Mouse (Mus musculus): ENCODE results near the gene Fgd3. TPM values are rescaled to one million over a fixed set of nuclear protein-coding genes. Genes with fewer than 3 reads are reported as not detected.

Fgd3 gene
- polyA plus RNA-seq, 1 experiment = 0.59 TPM

DNA sequence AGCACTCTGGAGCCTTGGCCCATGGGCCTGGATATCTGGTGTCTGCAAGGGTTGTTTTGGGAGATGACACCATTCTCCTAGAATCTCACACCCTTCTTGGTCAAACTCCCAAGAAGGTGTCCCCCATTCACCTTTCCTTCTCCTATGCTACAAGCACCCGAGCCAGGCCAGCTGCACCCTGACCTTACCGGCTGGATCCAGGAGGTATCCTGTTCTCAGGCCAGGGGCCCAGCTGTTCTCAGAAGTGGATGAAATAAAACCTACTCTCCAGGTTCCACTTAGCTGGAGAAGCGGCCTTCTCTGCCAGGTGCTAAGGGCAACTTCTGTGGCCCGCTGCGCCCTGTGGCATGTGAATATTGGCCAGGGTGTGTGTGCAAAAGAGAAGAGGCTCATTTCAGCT lies 4.8 kb upstream of the Fgd3 start:
- Histone ChIP-seq H3K4me1 (ENCODE audit: control insufficient read depth, insufficient read depth, insufficient read length, low read length) (no peaks in the 10 kb centered on the region), H3K4me3 (ENCODE audit: insufficient read depth, low read depth, low read length) (no peak overlapping the region), H3K27ac (replicated peaks; ENCODE audit: low read depth, low read length) (no peak overlapping the region)

DNA sequence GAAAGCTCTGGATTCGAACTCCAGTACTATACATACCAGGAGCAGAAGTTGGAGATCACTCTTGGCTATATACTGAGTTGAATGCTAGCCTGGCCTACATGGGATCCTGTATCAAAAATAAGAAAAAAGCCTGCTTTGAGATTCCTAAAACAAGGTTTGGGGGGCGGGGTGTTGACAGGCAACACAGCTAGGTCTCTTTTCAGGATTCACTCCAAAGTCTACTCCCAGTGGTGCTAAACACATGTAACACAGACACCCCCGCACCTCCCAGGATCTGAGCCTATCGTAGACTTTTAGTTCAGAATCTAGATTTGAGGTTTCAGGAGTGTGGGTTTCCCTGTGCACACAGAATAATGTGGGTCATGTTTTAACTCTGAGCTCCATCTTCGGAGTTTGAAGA lies 2.6 kb upstream of the Fgd3 start:
- H3K4me1 ChIP-seq (ENCODE audit: control insufficient read depth, insufficient read depth, insufficient read length, low read length) = no peaks in the 10 kb centered on the region

DNA sequence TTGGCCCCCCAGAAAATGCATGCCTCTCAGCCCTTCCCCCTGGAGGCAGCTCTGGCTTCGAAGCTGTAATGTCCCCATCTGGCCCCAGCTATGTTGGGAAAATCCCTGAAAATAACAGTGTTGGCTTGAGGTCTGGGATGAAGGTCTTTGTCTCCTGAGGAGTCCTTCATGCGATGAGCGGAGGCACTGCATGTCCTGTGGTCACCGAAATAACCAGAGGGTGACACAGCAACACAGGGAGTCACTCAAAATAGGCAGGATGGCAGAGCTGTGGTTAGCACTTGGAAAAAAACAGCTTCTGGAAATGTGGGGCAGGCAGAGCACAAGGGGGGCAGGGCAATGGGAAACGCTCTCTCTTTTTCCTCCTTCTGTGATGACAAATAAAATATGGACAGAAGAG lies 2.1 kb upstream of the Fgd3 start:
- Histone ChIP-seq H3K4me1 (ENCODE audit: control insufficient read depth, insufficient read depth, insufficient read length, low read length) (no peaks in the 10 kb centered on the region), H3K4me3 (ENCODE audit: insufficient read depth, low read depth, low read length) (no peak overlapping the region), H3K27ac (replicated peaks; ENCODE audit: low read depth, low read length) (no peak overlapping the region)

More for the DNA sequence above, 2.6 kb upstream of the Fgd3 start:
- no peak overlapping the region for H3K27ac ChIP-seq (replicated peaks; ENCODE audit: low read depth, low read length)
- H3K4me3 ChIP-seq (ENCODE audit: insufficient read depth, low read depth, low read length) = no peak overlapping the region

- no peak overlapping the region for H3K27ac ChIP-seq (replicated peaks; ENCODE audit: low read depth, low read length)
- H3K4me3 ChIP-seq (ENCODE audit: insufficient read depth, low read depth, low read length) = no peak overlapping the region
- H3K4me1 ChIP-seq (ENCODE audit: control insufficient read depth, insufficient read depth, insufficient read length, low read length) = no peaks in the 10 kb centered on the region
Observed at GRCm38 (mm10) chr13:49321452-49321851, 1.3 kb upstream of the Fgd3 start.

GRCm38 (mm10) chr13:49320514-49320913 lies 403 bp upstream of the Fgd3 start:
- H3K4me1 ChIP-seq (ENCODE audit: control insufficient read depth, insufficient read depth, insufficient read length, low read length) = no peaks in the 10 kb centered on the region
- no peak overlapping the region for H3K4me3 ChIP-seq (ENCODE audit: insufficient read depth, low read depth, low read length)
- H3K27ac ChIP-seq (replicated peaks; ENCODE audit: low read depth, low read length) = no peak overlapping the region

- Histone ChIP-seq H3K4me1 (ENCODE audit: control insufficient read depth, insufficient read depth, insufficient read length, low read length) (no peaks in the 10 kb centered on the region), H3K27ac (replicated peaks; ENCODE audit: low read depth, low read length) (no peak overlapping the region), H3K4me3 (ENCODE audit: insufficient read depth, low read depth, low read length) (no peak overlapping the region)
Observed at GRCm38 (mm10) chr13:49317914-49318313, 2.2 kb downstream of the Fgd3 start.

GRCm38 (mm10) chr13:49317508-49317907 lies 2.6 kb downstream of the Fgd3 start:
- no peaks in the 10 kb centered on the region for H3K4me1 ChIP-seq (ENCODE audit: control insufficient read depth, insufficient read depth, insufficient read length, low read length)
- no peak overlapping the region for H3K4me3 ChIP-seq (ENCODE audit: insufficient read depth, low read depth, low read length)
- no peak overlapping the region for H3K27ac ChIP-seq (replicated peaks; ENCODE audit: low read depth, low read length)

GRCm38 (mm10) chr13:49316386-49317162 lies 3.5 kb downstream of the Fgd3 start:
- no peak overlapping the region for H3K4me3 ChIP-seq (ENCODE audit: insufficient read depth, low read depth, low read length)
- H3K27ac ChIP-seq (replicated peaks; ENCODE audit: low read depth, low read length) = no peak overlapping the region; the same call in 1 of the 2 replicates

DNA sequence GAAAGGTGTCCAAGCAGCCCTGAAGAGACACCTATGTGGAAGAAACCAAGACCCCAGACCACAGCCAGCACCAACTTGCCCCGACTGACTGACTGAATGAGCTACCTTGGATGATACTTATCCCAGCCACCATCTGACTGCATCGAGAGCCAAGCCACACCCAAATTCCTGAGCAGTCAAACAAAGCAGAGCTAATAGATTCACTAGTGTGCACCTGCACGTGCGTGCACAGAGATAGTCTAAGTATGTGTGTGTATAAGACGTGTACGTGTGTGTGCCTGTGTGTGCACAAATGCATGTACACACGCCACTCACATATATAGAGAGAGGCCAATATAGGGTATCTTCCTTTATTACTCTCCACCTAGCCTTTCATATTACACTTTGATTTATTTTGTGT lies 8.5 kb downstream of the Fgd3 start:
- Histone ChIP-seq H3K27ac (replicated peaks; ENCODE audit: low read depth, low read length) (no peak overlapping the region), H3K4me1 (ENCODE audit: control insufficient read depth, insufficient read depth, insufficient read length, low read length) (peaks cover under 1% of the 10 kb centered on the region; the same call in 1 of the 2 replicates), H3K4me3 (ENCODE audit: insufficient read depth, low read depth, low read length) (no peak overlapping the region)

More at GRCm38 (mm10) chr13:49316386-49317162, 3.5 kb downstream of the Fgd3 start:
- no peaks in the 10 kb centered on the region for H3K4me1 ChIP-seq (ENCODE audit: control insufficient read depth, insufficient read depth, insufficient read length, low read length)

DNA sequence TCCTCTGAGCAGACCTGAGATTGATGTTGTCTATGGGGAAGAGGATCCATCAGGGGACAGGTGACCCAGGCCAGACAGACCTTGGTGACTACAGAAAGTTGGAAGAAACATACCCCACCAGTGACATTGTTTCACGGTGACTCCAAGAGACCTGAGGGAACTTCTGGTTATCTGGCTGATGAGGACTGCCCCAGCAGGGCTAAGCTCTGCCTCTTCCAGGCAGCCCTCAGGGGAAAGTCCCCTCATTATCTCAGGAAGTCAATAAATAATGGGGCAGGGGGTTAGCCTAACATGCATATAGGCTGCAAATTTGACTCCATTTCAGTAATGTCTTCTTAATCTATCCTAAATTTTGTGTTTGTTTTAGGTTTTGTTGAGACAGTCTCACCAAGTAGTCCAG lies 10.6 kb downstream of the Fgd3 start:
- Histone ChIP-seq H3K4me3 (ENCODE audit: insufficient read depth, low read depth, low read length) (no peak overlapping the region), H3K27ac (replicated peaks; ENCODE audit: low read depth, low read length) (no peak overlapping the region)

DNA sequence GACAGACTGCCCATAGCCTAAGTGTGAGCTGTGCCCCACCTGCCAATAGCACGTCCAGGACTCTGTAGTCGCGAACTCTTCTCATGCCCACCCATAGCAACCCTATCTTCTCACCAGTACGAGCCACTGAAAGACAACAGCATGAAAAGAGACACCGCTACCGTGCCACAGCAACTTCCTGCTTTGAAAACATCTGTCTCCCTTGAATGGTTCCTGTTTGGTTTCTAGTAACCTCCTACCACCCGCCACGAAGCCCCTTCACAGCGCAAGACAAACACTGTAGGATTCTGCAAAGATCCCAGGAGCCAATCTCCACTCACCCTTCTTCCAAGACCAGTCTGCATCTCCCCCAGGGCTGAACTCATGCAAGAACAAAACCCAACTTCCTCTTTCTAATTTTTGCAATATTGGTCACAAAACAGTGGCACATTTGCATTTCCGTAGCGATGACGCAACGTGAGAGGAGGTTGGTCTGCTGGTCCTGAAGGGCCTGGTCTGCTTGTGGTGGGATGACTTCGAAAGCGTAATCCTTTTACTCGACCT lies 11.2 kb downstream of the Fgd3 start:
- Histone ChIP-seq H3K27ac (replicated peaks; ENCODE audit: low read depth, low read length) (peak overlapping the region; percentile 85), H3K4me3 (ENCODE audit: insufficient read depth, low read depth, low read length) (peak overlapping the region; percentile 51), H3K4me1 (ENCODE audit: control insufficient read depth, insufficient read depth, insufficient read length, low read length) (peaks cover 2% of the 10 kb centered on the region; the same call in 1 of the 2 replicates)

More for the DNA sequence above, 10.6 kb downstream of the Fgd3 start:
- peaks cover 2% of the 10 kb centered on the region; the same call in 1 of the 2 replicates for H3K4me1 ChIP-seq (ENCODE audit: control insufficient read depth, insufficient read depth, insufficient read length, low read length)

- Histone ChIP-seq H3K4me1 (ENCODE audit: control insufficient read depth, insufficient read depth, insufficient read length, low read length) (peaks cover 2% of the 10 kb centered on the region; the same call in 1 of the 2 replicates), H3K4me3 (ENCODE audit: insufficient read depth, low read depth, low read length) (peak overlapping the region; percentile 51), H3K27ac (replicated peaks; ENCODE audit: low read depth, low read length) (peak overlapping the region; percentile 85; the same call in 1 of the 2 replicates)
Observed at GRCm38 (mm10) chr13:49308206-49308605, 11.9 kb downstream of the Fgd3 start.

GRCm38 (mm10) chr13:49307311-49307969 lies 12.7 kb downstream of the Fgd3 start:
- Histone ChIP-seq H3K4me1 (ENCODE audit: control insufficient read depth, insufficient read depth, insufficient read length, low read length) (peaks cover 2% of the 10 kb centered on the region; the same call in 1 of the 2 replicates), H3K27ac (replicated peaks; ENCODE audit: low read depth, low read length) (peak overlapping the region; percentile 24; the same call in 1 of the 2 replicates), H3K4me3 (ENCODE audit: insufficient read depth, low read depth, low read length) (peak overlapping the region; percentile 51; the same call in 1 of the 2 replicates)

DNA sequence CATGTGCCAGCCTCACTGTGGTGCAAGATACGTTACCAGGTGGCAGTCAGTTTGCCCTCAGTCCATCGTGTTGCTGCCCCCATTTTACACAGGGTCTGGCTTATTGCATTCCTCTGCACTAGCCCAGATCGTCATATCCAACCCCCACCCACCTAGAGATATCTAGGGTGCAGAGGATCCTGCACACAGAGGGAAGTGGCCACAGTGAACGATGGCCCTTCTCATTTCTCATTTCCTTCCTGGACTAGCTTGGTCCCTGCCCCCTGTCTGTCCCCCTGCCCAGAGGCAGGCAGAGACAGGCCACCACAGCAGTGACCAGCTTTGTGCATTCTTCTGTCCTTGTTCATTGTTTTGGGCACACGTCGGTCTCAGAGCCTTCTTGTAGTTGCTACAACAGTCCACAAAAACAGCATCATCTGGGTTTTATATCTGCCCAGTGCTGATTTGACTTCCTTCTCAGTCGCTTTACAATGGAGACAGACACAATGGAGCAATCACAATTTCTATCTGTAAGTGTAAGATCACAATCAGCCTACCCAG lies 13.3 kb downstream of the Fgd3 start:
- peaks cover 2% of the 10 kb centered on the region; the same call in 1 of the 2 replicates for H3K4me1 ChIP-seq (ENCODE audit: control insufficient read depth, insufficient read depth, insufficient read length, low read length)
- no peak overlapping the region for H3K4me3 ChIP-seq (ENCODE audit: insufficient read depth, low read depth, low read length)
- H3K27ac ChIP-seq (replicated peaks; ENCODE audit: low read depth, low read length) = peak overlapping the region; percentile 24

DNA sequence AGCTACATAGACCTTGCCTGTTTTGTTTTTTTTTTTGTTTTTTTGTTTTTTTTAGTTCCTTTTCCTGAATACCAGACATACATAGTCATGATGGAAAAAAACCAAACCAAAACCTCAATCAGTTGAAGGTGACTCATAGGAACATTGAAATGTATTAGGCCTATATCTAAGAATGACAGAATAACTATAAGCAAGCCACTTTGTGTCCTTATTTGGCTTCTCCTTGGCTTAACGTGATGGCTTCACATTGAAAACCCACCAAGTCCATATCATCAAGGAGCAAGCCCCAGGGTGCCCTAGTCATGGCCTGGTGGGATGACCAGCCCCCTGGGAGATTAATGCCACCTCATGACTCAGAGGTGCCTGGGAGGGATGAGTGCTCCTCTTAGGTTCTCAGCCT lies 19.3 kb downstream of the Fgd3 start:
- Histone ChIP-seq H3K4me3 (ENCODE audit: insufficient read depth, low read depth, low read length) (no peak overlapping the region), H3K27ac (replicated peaks; ENCODE audit: low read depth, low read length) (no peak overlapping the region)

More for the DNA sequence above, 19.3 kb downstream of the Fgd3 start:
- no peaks in the 10 kb centered on the region for H3K4me1 ChIP-seq (ENCODE audit: control insufficient read depth, insufficient read depth, insufficient read length, low read length)
